In genomic region chr11:65240521-65240920, GRCm38 (mm10) we compare ENCODE assay signal across 30 mouse cellular contexts. TPM values are rescaled to one million over a fixed set of nuclear protein-coding genes. Genes with fewer than 3 reads are reported as not detected.
A peak's percentile ranks its signal among the peaks of the same experiment; 100 is the strongest.
DNase-seq lines count a peak whose midpoint lies in the region; ATAC-seq and TF ChIP-seq lines count a peak whose summit lies in the region.
"Had no signal": no experiment of that assay in that cellular context is flagged by ENCODE, and none has a peak within 500 bp of the region (broad histone marks: within the 10 kb centered on the region; RNA-seq: fewer than 3 reads in every experiment).

No protein-coding gene starts in this region.

- TF ChIP-seq CTCF in heart, postnatal 0 days (IDR thresholded peaks at IDR 0.05; ENCODE audit: low read depth) = no peak
- TF ChIP-seq CTCF in lung, postnatal 0 days (IDR thresholded peaks at IDR 0.05) = no peak

- peak; percentile 17 for DNase-seq in forebrain, embryonic 14.5 days (ENCODE audit: low spot score)
- DNase-seq in heart, postnatal 0 days (ENCODE audit: low spot score) = no peak
- DNase-seq in heart, postnatal 36 days = no peak
- DNase-seq in lung, postnatal 10 days = peak; percentile 10
- no peak for DNase-seq in lung, postnatal 0 days (ENCODE audit: low spot score)
- peak; percentile 19 for DNase-seq in mesoderm, embryonic 11.5 days (ENCODE audit: low read depth, low spot score)
- DNase-seq in left cerebral cortex, adult 18-20 months (ENCODE audit: low spot score in 2 of 2) = no peak
- DNase-seq: adrenal gland, postnatal 10 days; adrenal gland, postnatal 36 days; B cell, adult 2 months; cerebellum, adult 11-12 months; cerebellum, adult 8-10 months; cerebellum, postnatal 10 days; cerebellum, postnatal 36 days; embryo, embryonic 11 days; gastrocnemius, postnatal 25 days; heart, adult 2 months; heart, postnatal 4 days had no signal

- no peaks in the 10 kb centered on the region for H3K4me1 ChIP-seq in forebrain, embryonic 14.5 days (ENCODE audit: control insufficient read depth, insufficient read depth, low read length)
- H3K4me1 ChIP-seq in forebrain, embryonic 13.5 days = peaks cover 4% of the 10 kb centered on the region; the same call in 1 of the 2 replicates
- peaks cover 32% of the 10 kb centered on the region for H3K4me1 ChIP-seq in heart, postnatal 0 days (ENCODE audit: control insufficient read depth, insufficient read depth)
- no peaks in the 10 kb centered on the region for H3K4me1 ChIP-seq in lung, postnatal 0 days (ENCODE audit: insufficient read depth, low read depth, low read length)
- H3K4me1 ChIP-seq: embryonic facial prominence, embryonic 15.5 days had no signal

- no peaks in the 10 kb centered on the region for H3K9me3 ChIP-seq in forebrain, embryonic 14.5 days (replicated peaks; ENCODE audit: control insufficient read depth, low read length)
- H3K9me3 ChIP-seq in forebrain, embryonic 13.5 days (replicated peaks) = no peaks in the 10 kb centered on the region
- H3K9me3 ChIP-seq in heart, postnatal 0 days (replicated peaks; ENCODE audit: control insufficient read depth, low read length) = no peaks in the 10 kb centered on the region
- H3K9me3 ChIP-seq in lung, postnatal 0 days (ENCODE audit: low read length) = no peaks in the 10 kb centered on the region
- H3K9me3 ChIP-seq: embryonic facial prominence, embryonic 15.5 days; heart, embryonic 10.5 days; heart, embryonic 13.5 days had no signal

- WGBS in forebrain, embryonic 14.5 days = 70% methylated on average over 7 of the region's 7 CpGs
- WGBS in forebrain, embryonic 13.5 days = 68% methylated on average over 7 of the region's 7 CpGs
- WGBS in heart, postnatal 0 days = 84% methylated on average over 7 of the region's 7 CpGs
- WGBS in lung, postnatal 0 days = 62% methylated on average over 7 of the region's 7 CpGs

- no peak for TF ChIP-seq EP300 in heart, postnatal 0 days (IDR thresholded peaks at IDR 0.05; ENCODE audit: low read depth)
- TF ChIP-seq EP300 in lung, postnatal 0 days (IDR thresholded peaks at IDR 0.05) = no peak

- no peak overlapping the region for H3K4me3 ChIP-seq in forebrain, embryonic 14.5 days (ENCODE audit: low read depth, low read length)
- H3K4me3 ChIP-seq in forebrain, embryonic 13.5 days = no peak overlapping the region
- no peak overlapping the region for H3K4me3 ChIP-seq in heart, postnatal 0 days (ENCODE audit: low read depth, low read length)
- H3K4me3 ChIP-seq in lung, postnatal 0 days (ENCODE audit: low read depth, low read length) = no peak overlapping the region
- H3K4me3 ChIP-seq: embryonic facial prominence, embryonic 15.5 days; heart, adult 2 months; heart, embryonic 10.5 days; heart, embryonic 13.5 days had no signal

- H3K36me3 ChIP-seq in forebrain, embryonic 14.5 days (ENCODE audit: control insufficient read depth, insufficient read depth, low read length) = no peaks in the 10 kb centered on the region
- H3K36me3 ChIP-seq in forebrain, embryonic 13.5 days (ENCODE audit: poor library complexity, severe bottlenecking) = no peaks in the 10 kb centered on the region
- H3K36me3 ChIP-seq in heart, postnatal 0 days (replicated peaks; ENCODE audit: control insufficient read depth, insufficient read depth, low read length) = no peaks in the 10 kb centered on the region
- no peaks in the 10 kb centered on the region for H3K36me3 ChIP-seq in lung, postnatal 0 days (ENCODE audit: insufficient read depth, low read length)
- H3K36me3 ChIP-seq: embryonic facial prominence, embryonic 15.5 days; G1E had no signal

- H3K27me3 ChIP-seq in forebrain, embryonic 14.5 days (replicated peaks; ENCODE audit: control insufficient read depth, insufficient read depth, low read length) = no peaks in the 10 kb centered on the region
- H3K27me3 ChIP-seq in forebrain, embryonic 13.5 days = no peaks in the 10 kb centered on the region
- H3K27me3 ChIP-seq in heart, postnatal 0 days (ENCODE audit: control insufficient read depth, insufficient read depth, low read length) = no peaks in the 10 kb centered on the region
- no peaks in the 10 kb centered on the region for H3K27me3 ChIP-seq in lung, postnatal 0 days (replicated peaks; ENCODE audit: insufficient read depth, low read length)
- H3K27me3 ChIP-seq: CH12.LX; embryonic facial prominence, embryonic 15.5 days; heart, embryonic 13.5 days had no signal

- no peak for ATAC-seq in forebrain, embryonic 14.5 days
- ATAC-seq in forebrain, embryonic 13.5 days = no peak
- no peak for ATAC-seq in heart, postnatal 0 days (ENCODE audit: insufficient read depth, low read depth)
- ATAC-seq in lung, postnatal 0 days = no peak
- ATAC-seq: forebrain, embryonic 16.5 days; hindbrain, postnatal 0 days; inflammation-experienced regulatory T-cells, adult 6 months; intestine, embryonic 16.5 days; Patski had no signal

- no peak overlapping the region for H3K9ac ChIP-seq in forebrain, embryonic 14.5 days (ENCODE audit: low read length)
- H3K9ac ChIP-seq in forebrain, embryonic 13.5 days = no peak overlapping the region
- H3K9ac ChIP-seq in heart, postnatal 0 days (replicated peaks; ENCODE audit: low read depth, low read length) = no peak overlapping the region
- no peak overlapping the region for H3K9ac ChIP-seq in lung, postnatal 0 days (replicated peaks; ENCODE audit: low read depth)
- H3K9ac ChIP-seq: embryonic facial prominence, embryonic 15.5 days; heart, embryonic 13.5 days; hindbrain, embryonic 14.5 days had no signal

- H3K27ac ChIP-seq in forebrain, embryonic 14.5 days (ENCODE audit: low read depth, low read length) = no peak overlapping the region
- H3K27ac ChIP-seq in forebrain, embryonic 13.5 days = no peak overlapping the region
- peak overlapping the region; percentile 15; the same call in 1 of the 2 replicates for H3K27ac ChIP-seq in heart, postnatal 0 days (ENCODE audit: low read depth)
- H3K27ac ChIP-seq in lung, postnatal 0 days (ENCODE audit: low read length) = no peak overlapping the region
- H3K27ac ChIP-seq: embryonic facial prominence, embryonic 15.5 days; heart, adult 2 months; heart, embryonic 10.5 days; heart, embryonic 13.5 days; hindbrain, embryonic 14.5 days; hindbrain, postnatal 0 days had no signal

- intact Hi-C loops in heart, postnatal 36 days (cut with DNase I) = no loop called here

- no peak overlapping the region for H3K4me2 ChIP-seq in forebrain, embryonic 14.5 days (ENCODE audit: low read length)
- no peak overlapping the region for H3K4me2 ChIP-seq in forebrain, embryonic 13.5 days
- no peak overlapping the region for H3K4me2 ChIP-seq in heart, postnatal 0 days (ENCODE audit: low read depth, low read length)
- no peak overlapping the region for H3K4me2 ChIP-seq in lung, postnatal 0 days (replicated peaks; ENCODE audit: low read depth, low read length)
- H3K4me2 ChIP-seq: embryonic facial prominence, embryonic 15.5 days; heart, embryonic 13.5 days; hindbrain, embryonic 14.5 days had no signal

RNA-seq across cellular contexts. Expression of gene Myocd, which starts 29.3 kb away (rescaled TPM):
- polyA plus RNA-seq in forebrain, embryonic 14.5 days (2014; fragmentation: Nextera tagmentation; extraction: Ambion mirVana) = 0.33 TPM in 1 of 2 replicates, not detected in the other
- polyA plus RNA-seq in forebrain, embryonic 13.5 days (2015; fragmentation: Nextera tagmentation; extraction: Ambion mirVana) = 0.04 and 0.09 TPM in 2 replicates
- total RNA-seq in heart, postnatal 0 days (2014; rRNA removed; ENCODE audit: low replicate concordance) = 92.4 and 129 TPM in 2 replicates
- 55.9 and 56.4 TPM in 2 replicates for polyA plus RNA-seq in heart, postnatal 0 days (2015; fragmentation: Nextera tagmentation; extraction: Ambion mirVana)
- total RNA-seq in heart, postnatal 36 days (2021) = 10 to 100 TPM; 69.4 to 81.2 TPM
- 3.0 and 3.7 TPM in 2 replicates for polyA plus RNA-seq in lung, postnatal 0 days (2015; fragmentation: Nextera tagmentation; extraction: Ambion mirVana)
- total RNA-seq in left cerebral cortex, adult 18-20 months (2021) = 1 to 10 TPM in 1 of 2 experiments, under 1 TPM in 1; 0.49 to 1.0 TPM
- total RNA-seq: CH12.LX had no signal
- polyA plus RNA-seq: G1E, Patski had no signal

Comparison
In these comparisons a context has a peak if more than half of its experiments do, and no peak if none do; other contexts are left out.
1. DNase-seq: peak in forebrain, embryonic 14.5 days (single experiment), lung, postnatal 10 days (single experiment) and mesoderm, embryonic 11.5 days (single experiment); none in heart, postnatal 0 days (single experiment), heart, postnatal 36 days (0 of 2), lung, postnatal 0 days (single experiment) and left cerebral cortex, adult 18-20 months (0 of 2).
2. RNA of gene Myocd, which starts 29.3 kb away (polyA plus RNA-seq): 55.9 to 56.4 TPM in heart, postnatal 0 days; 3.0 to 3.7 TPM in lung, postnatal 0 days, 0.04 to 0.09 TPM in forebrain, embryonic 13.5 days and 0.33 TPM in forebrain, embryonic 14.5 days; every median in the first group is over 10 times any median in the second.